Comparison of ENCODE assay signal across 8 mouse cellular contexts in the genomic region with DNA sequence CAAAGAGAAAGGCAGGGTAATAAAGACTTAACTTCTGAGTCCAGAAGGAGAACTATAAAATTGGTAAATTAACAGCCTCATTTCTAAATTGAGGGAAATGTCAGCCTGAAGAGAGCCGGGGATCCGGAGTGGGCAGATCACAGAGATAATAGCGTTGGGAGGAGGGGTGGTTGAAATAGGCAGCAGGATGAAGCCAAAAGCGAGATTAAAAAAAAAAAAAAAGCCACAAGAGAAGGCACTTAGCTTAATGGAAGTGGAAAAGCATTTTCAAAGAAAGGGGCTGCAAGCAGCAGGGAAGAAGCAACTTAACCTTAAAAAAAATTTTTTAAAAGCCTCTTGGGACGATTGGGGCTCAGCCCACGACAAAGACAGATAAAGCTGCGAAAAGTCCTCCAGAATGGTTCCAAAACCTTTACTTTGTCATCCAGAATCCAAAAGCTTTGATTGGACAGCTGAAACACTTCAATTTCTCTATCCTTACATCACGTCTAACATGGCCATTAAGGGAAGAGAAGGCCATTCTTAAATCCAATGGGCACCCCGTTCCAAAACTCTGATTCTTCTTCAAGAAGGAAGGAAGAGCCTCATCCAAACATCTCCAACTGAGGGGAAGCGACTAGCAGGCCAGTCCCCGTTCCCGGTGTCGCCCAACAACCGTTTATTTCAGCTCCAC. TPM values are rescaled to one million over a fixed set of nuclear protein-coding genes. Genes with fewer than 3 reads are reported as not detected.
A peak's percentile ranks its signal among the peaks of the same experiment; 100 is the strongest.
DNase-seq lines count a peak whose midpoint lies in the region; ATAC-seq and TF ChIP-seq lines count a peak whose summit lies in the region.

No protein-coding gene starts in this region.

- 2% methylated on average over 14 of the region's 14 CpGs for WGBS in liver, embryonic 12.5 days (ENCODE audit: insufficient replicate concordance)

- H3K27me3 ChIP-seq in liver, embryonic 12.5 days (replicated peaks), result no peaks in the 10 kb centered on the region

- ATAC-seq in liver, embryonic 12.5 days, result no peak
- ATAC-seq in megakaryocyte-erythroid progenitor cell, adult 5-6 weeks (replicated peaks; ENCODE audit: low FRiP score, low TSS enrichment, poor library complexity, severe bottlenecking), result no peak

- H3K4me1 ChIP-seq in embryonic fibroblast, embryonic 13.5 days (ENCODE audit: control insufficient read depth, insufficient read depth, low read length), result peaks cover 4% of the 10 kb centered on the region
- H3K4me1 ChIP-seq in liver, embryonic 12.5 days, result peaks cover 57% of the 10 kb centered on the region

- H3K4me2 ChIP-seq in liver, embryonic 12.5 days, result peak overlapping the region; percentile 83

- intact Hi-C loops in gastrocnemius, adult 2 months (cut with DNase I), result no loop called here
- intact Hi-C loops in gastrocnemius, postnatal 36 days (cut with DNase I), result no loop called here

- TF ChIP-seq CTCF in gastrocnemius, adult 2 months (IDR thresholded peaks at IDR 0.05), result no peak
- TF ChIP-seq CTCF in embryonic fibroblast, embryonic 13.5 days (IDR thresholded peaks at IDR 0.05; ENCODE audit: borderline replicate concordance, insufficient read depth, low read length), result no peak

- peak overlapping the region; percentile 95 for H3K4me3 ChIP-seq in gastrocnemius, adult 2 months
- H3K4me3 ChIP-seq in embryonic fibroblast, embryonic 13.5 days (ENCODE audit: insufficient read depth, low read length), result peak overlapping the region; percentile 88
- H3K4me3 ChIP-seq in liver, embryonic 12.5 days, result peak overlapping the region; percentile 72

- H3K9me3 ChIP-seq in liver, embryonic 12.5 days (replicated peaks), result no peaks in the 10 kb centered on the region

- H3K36me3 ChIP-seq in liver, embryonic 12.5 days, result peaks cover 44% of the 10 kb centered on the region

- no peak for DNase-seq in gastrocnemius, adult 2 months
- no peak for DNase-seq in gastrocnemius, postnatal 36 days
- peak; percentile 78 for DNase-seq in 416B (ENCODE audit: low read depth)
- DNase-seq in ovary, adult 18-20 months (ENCODE audit: low spot score), result no peak
- no peak for DNase-seq in spleen, postnatal 10 days (ENCODE audit: low spot score in 2 of 2)

- peak overlapping the region; percentile 95 for H3K27ac ChIP-seq in gastrocnemius, adult 2 months
- H3K27ac ChIP-seq in embryonic fibroblast, embryonic 13.5 days (ENCODE audit: insufficient read depth, low read length), result peak overlapping the region; percentile 70
- peak overlapping the region; percentile 78 for H3K27ac ChIP-seq in liver, embryonic 12.5 days

- peak; percentile 36; the same call in 1 of the 2 replicates for TF ChIP-seq POLR2A in embryonic fibroblast, embryonic 13.5 days (IDR thresholded peaks at IDR 0.05; ENCODE audit: low read depth, low read length)

- H3K9ac ChIP-seq in liver, embryonic 12.5 days, result peak overlapping the region; percentile 83

RNA-seq across cellular contexts. Expression of a gene that starts 1.2 kb away (rescaled TPM):
- total RNA-seq in gastrocnemius, adult 2 months (2021), result 10 to 100 TPM; 87.8 to 88.4 TPM
- total RNA-seq in gastrocnemius, postnatal 36 days (2021), result 10 to 100 TPM; 75.1 to 81.4 TPM
- polyA plus RNA-seq in embryonic fibroblast, embryonic 13.5 days (2011; ENCODE audit: insufficient read length, low read depth, missing spikeins), result 94.7 and 135 TPM in 2 replicates
- 73.2 and 74.9 TPM in 2 replicates for polyA plus RNA-seq in liver, embryonic 12.5 days (2016; fragmentation: Nextera tagmentation; extraction: Ambion mirVana)
- total RNA-seq in megakaryocyte-erythroid progenitor cell, adult 5-6 weeks (2014; fragmentation: Nextera tagmentation), result 91.2 and 95.9 TPM in 2 replicates
- total RNA-seq in megakaryocyte-erythroid progenitor cell, adult 5-6 weeks (2017), result 75.0 and 124 TPM in 2 replicates

RNA-seq across cellular contexts. Expression of a gene that starts 13.1 kb away (rescaled TPM):
- total RNA-seq in gastrocnemius, adult 2 months (2021), result 10 to 100 TPM in 1 of 2 experiments, 1 to 10 TPM in 1; 8.2 to 14.3 TPM
- total RNA-seq in gastrocnemius, postnatal 36 days (2021), result 10 to 100 TPM; 10.1 to 12.4 TPM
- polyA plus RNA-seq in embryonic fibroblast, embryonic 13.5 days (2011; ENCODE audit: insufficient read length, low read depth, missing spikeins), result 10.4 and 12.1 TPM in 2 replicates
- polyA plus RNA-seq in liver, embryonic 12.5 days (2016; fragmentation: Nextera tagmentation; extraction: Ambion mirVana), result 3.4 and 3.6 TPM in 2 replicates
- total RNA-seq in megakaryocyte-erythroid progenitor cell, adult 5-6 weeks (2014; fragmentation: Nextera tagmentation), result 0.77 TPM in 1 of 2 replicates, not detected in the other
- total RNA-seq in megakaryocyte-erythroid progenitor cell, adult 5-6 weeks (2017), result not detected in 2 replicates

RNA-seq across cellular contexts. Expression of a gene that starts 17.6 kb away (rescaled TPM):
- total RNA-seq in gastrocnemius, adult 2 months (2021), result under 1 TPM; 0.10 to 0.20 TPM
- under 1 TPM in 1 of 2 experiments, not detected in 1; 0.20 TPM for total RNA-seq in gastrocnemius, postnatal 36 days (2021)
- 0.60 and 1.5 TPM in 2 replicates for polyA plus RNA-seq in embryonic fibroblast, embryonic 13.5 days (2011; ENCODE audit: insufficient read length, low read depth, missing spikeins)
- 3.2 and 3.5 TPM in 2 replicates for polyA plus RNA-seq in liver, embryonic 12.5 days (2016; fragmentation: Nextera tagmentation; extraction: Ambion mirVana)
- total RNA-seq in megakaryocyte-erythroid progenitor cell, adult 5-6 weeks (2014; fragmentation: Nextera tagmentation), result 5.3 and 5.9 TPM in 2 replicates
- total RNA-seq in megakaryocyte-erythroid progenitor cell, adult 5-6 weeks (2017), result 2.2 and 3.1 TPM in 2 replicates

RNA-seq across cellular contexts. Expression of a gene that starts 34.0 kb away (rescaled TPM):
- total RNA-seq in gastrocnemius, adult 2 months (2021), result under 1 TPM; 0.79 to 0.84 TPM
- total RNA-seq in gastrocnemius, postnatal 36 days (2021), result 1 to 10 TPM in 1 of 2 experiments, under 1 TPM in 1; 0.99 to 1.0 TPM
- polyA plus RNA-seq in embryonic fibroblast, embryonic 13.5 days (2011; ENCODE audit: insufficient read length, low read depth, missing spikeins), result 1.3 and 3.5 TPM in 2 replicates
- 7.5 and 7.7 TPM in 2 replicates for polyA plus RNA-seq in liver, embryonic 12.5 days (2016; fragmentation: Nextera tagmentation; extraction: Ambion mirVana)
- 10.0 and 20.1 TPM in 2 replicates for total RNA-seq in megakaryocyte-erythroid progenitor cell, adult 5-6 weeks (2014; fragmentation: Nextera tagmentation)
- 11.7 and 11.9 TPM in 2 replicates for total RNA-seq in megakaryocyte-erythroid progenitor cell, adult 5-6 weeks (2017)

RNA-seq across cellular contexts. Expression of a gene that starts 36.5 kb away (rescaled TPM):
- total RNA-seq in gastrocnemius, adult 2 months (2021), result 1 to 10 TPM; 3.4 to 4.0 TPM
- total RNA-seq in gastrocnemius, postnatal 36 days (2021), result 1 to 10 TPM; 4.5 to 5.0 TPM
- 24.9 and 35.7 TPM in 2 replicates for polyA plus RNA-seq in embryonic fibroblast, embryonic 13.5 days (2011; ENCODE audit: insufficient read length, low read depth, missing spikeins)
- 22.1 and 24.2 TPM in 2 replicates for polyA plus RNA-seq in liver, embryonic 12.5 days (2016; fragmentation: Nextera tagmentation; extraction: Ambion mirVana)
- total RNA-seq in megakaryocyte-erythroid progenitor cell, adult 5-6 weeks (2014; fragmentation: Nextera tagmentation), result 12.5 and 14.1 TPM in 2 replicates
- total RNA-seq in megakaryocyte-erythroid progenitor cell, adult 5-6 weeks (2017), result 10.7 and 14.3 TPM in 2 replicates

Comparison
In these comparisons a context has a peak if more than half of its experiments do, and no peak if none do; other contexts are left out.
1. RNA of a gene that starts 13.1 kb away (total RNA-seq): 8.2 to 14.3 TPM in gastrocnemius, adult 2 months and 10.1 to 12.4 TPM in gastrocnemius, postnatal 36 days; 0.77 TPM in megakaryocyte-erythroid progenitor cell, adult 5-6 weeks; every median in the first group is over 4 times any median in the second.
2. Peak in every context shown above with its lines, with median percentiles within 50 percentile points of each other: H3K27ac ChIP-seq and H3K4me3 ChIP-seq.